Mouse (Mus musculus): ENCODE measurements around the gene Dnmt3l. TPM values are rescaled to one million over a fixed set of nuclear protein-coding genes. Genes with fewer than 3 reads are reported as not detected.
"Not testable (repeated sequence)": the region's sequence is repeated elsewhere in the genome, so short reads cannot be mapped to it uniquely, and the experiment has no call there.

The Dnmt3l gene
- total and polyA plus RNA-seq, 2 experiments from 2014 or later, result not detected

- H3K4me2 ChIP-seq (ENCODE audit: low read depth, low read length, poor library complexity, severe bottlenecking); DNase-seq (ENCODE audit: low spot score); H3K4me1 ChIP-seq (ENCODE audit: insufficient read depth, low read length); H3K9ac ChIP-seq (replicated peaks; ENCODE audit: low read length, poor library complexity, severe bottlenecking); H3K36me3 ChIP-seq (ENCODE audit: insufficient read depth, low read length); ATAC-seq (ENCODE audit: low FRiP score); H3K27me3 ChIP-seq (ENCODE audit: insufficient read depth, low read length); H3K4me3 ChIP-seq (ENCODE audit: low read depth, low read length); H3K27ac ChIP-seq (ENCODE audit: low read depth, low read length); H3K9me3 ChIP-seq (ENCODE audit: low read length): not testable (repeated sequence)
- TF ChIP-seq CTCF (IDR thresholded peaks at IDR 0.05), result peak; percentile 59
- 66% methylated on average over 6 of the region's 8 CpGs for WGBS
These were observed 16.3 kb upstream of the Dnmt3l start for GRCm38 (mm10) chr10:78025453-78025852.

GRCm38 (mm10) chr10:78028129-78028528 is 13.6 kb upstream of the Dnmt3l start:
- WGBS, result 4% methylated on average over 5 of the region's 5 CpGs
- peak; percentile 90 for DNase-seq (ENCODE audit: low spot score)
- H3K4me2 ChIP-seq (ENCODE audit: low read depth, low read length, poor library complexity, severe bottlenecking), result no peak overlapping the region
- peak; percentile 97 for TF ChIP-seq CTCF (IDR thresholded peaks at IDR 0.05)
- no peaks in the 10 kb centered on the region for H3K27me3 ChIP-seq (ENCODE audit: insufficient read depth, low read length)
- H3K36me3 ChIP-seq (ENCODE audit: insufficient read depth, low read length), result no peaks in the 10 kb centered on the region
- H3K4me3 ChIP-seq (ENCODE audit: low read depth, low read length), result no peak overlapping the region
- no peaks in the 10 kb centered on the region for H3K4me1 ChIP-seq (ENCODE audit: insufficient read depth, low read length)
- H3K9me3 ChIP-seq (ENCODE audit: low read length), result no peaks in the 10 kb centered on the region
- H3K27ac ChIP-seq (ENCODE audit: low read depth, low read length), result no peak overlapping the region
- H3K9ac ChIP-seq (replicated peaks; ENCODE audit: low read length, poor library complexity, severe bottlenecking), result no peak overlapping the region
- peak; percentile 56; the same call in 1 of the 2 replicates for ATAC-seq (ENCODE audit: low FRiP score)

- ATAC-seq (ENCODE audit: low FRiP score) (no peak), DNase-seq (ENCODE audit: low spot score) (no peak)
- 85% methylated on average over 1 of the region's 1 CpGs for WGBS
- no peaks in the 10 kb centered on the region for H3K27me3 ChIP-seq (ENCODE audit: insufficient read depth, low read length)
- H3K27ac ChIP-seq (ENCODE audit: low read depth, low read length), result no peak overlapping the region
- no peaks in the 10 kb centered on the region for H3K36me3 ChIP-seq (ENCODE audit: insufficient read depth, low read length)
- H3K9ac ChIP-seq (replicated peaks; ENCODE audit: low read length, poor library complexity, severe bottlenecking), result no peak overlapping the region
- no peak for TF ChIP-seq CTCF (IDR thresholded peaks at IDR 0.05)
- no peaks in the 10 kb centered on the region for H3K9me3 ChIP-seq (ENCODE audit: low read length)
- no peaks in the 10 kb centered on the region for H3K4me1 ChIP-seq (ENCODE audit: insufficient read depth, low read length)
- H3K4me2 ChIP-seq (ENCODE audit: low read depth, low read length, poor library complexity, severe bottlenecking), result no peak overlapping the region
- H3K4me3 ChIP-seq (ENCODE audit: low read depth, low read length), result no peak overlapping the region
These were observed 12.7 kb upstream of the Dnmt3l start for GRCm38 (mm10) chr10:78029080-78029479.

GRCm38 (mm10) chr10:78031987-78032386 is 9.8 kb upstream of the Dnmt3l start:
- no peak overlapping the region for H3K27ac ChIP-seq (ENCODE audit: low read depth, low read length)
- no peaks in the 10 kb centered on the region for H3K27me3 ChIP-seq (ENCODE audit: insufficient read depth, low read length)
- no peaks in the 10 kb centered on the region for H3K9me3 ChIP-seq (ENCODE audit: low read length)
- no peak for TF ChIP-seq CTCF (IDR thresholded peaks at IDR 0.05)
- H3K4me2 ChIP-seq (ENCODE audit: low read depth, low read length, poor library complexity, severe bottlenecking), result no peak overlapping the region
- WGBS, result 80% methylated on average over 2 of the region's 2 CpGs
- DNase-seq (ENCODE audit: low spot score), result no peak
- H3K4me3 ChIP-seq (ENCODE audit: low read depth, low read length), result no peak overlapping the region
- no peaks in the 10 kb centered on the region for H3K36me3 ChIP-seq (ENCODE audit: insufficient read depth, low read length)
- no peak for ATAC-seq (ENCODE audit: low FRiP score)
- H3K4me1 ChIP-seq (ENCODE audit: insufficient read depth, low read length), result no peaks in the 10 kb centered on the region
- no peak overlapping the region for H3K9ac ChIP-seq (replicated peaks; ENCODE audit: low read length, poor library complexity, severe bottlenecking)

GRCm38 (mm10) chr10:78037139-78037538 is 4.6 kb upstream of the Dnmt3l start:
- WGBS, result 86% methylated on average over 4 of the region's 4 CpGs

GRCm38 (mm10) chr10:78042096-78042495 is 349 bp downstream of the Dnmt3l start:
- Histone ChIP-seq H3K27ac (ENCODE audit: low read depth, low read length) (no peak overlapping the region), H3K4me3 (ENCODE audit: low read depth, low read length) (no peak overlapping the region), H3K9me3 (ENCODE audit: low read length) (no peaks in the 10 kb centered on the region), H3K36me3 (ENCODE audit: insufficient read depth, low read length) (no peaks in the 10 kb centered on the region), H3K4me1 (ENCODE audit: insufficient read depth, low read length) (no peaks in the 10 kb centered on the region), H3K27me3 (ENCODE audit: insufficient read depth, low read length) (no peaks in the 10 kb centered on the region), H3K4me2 (ENCODE audit: low read depth, low read length, poor library complexity, severe bottlenecking) (no peak overlapping the region), H3K9ac (replicated peaks; ENCODE audit: low read length, poor library complexity, severe bottlenecking) (no peak overlapping the region)
- ATAC-seq (ENCODE audit: low FRiP score), result no peak
- no peak for TF ChIP-seq CTCF (IDR thresholded peaks at IDR 0.05)
- 90% methylated on average over 7 of the region's 7 CpGs for WGBS
- no peak for DNase-seq (ENCODE audit: low spot score)

More at GRCm38 (mm10) chr10:78037139-78037538, 4.6 kb upstream of the Dnmt3l start:
- no peak overlapping the region for H3K9ac ChIP-seq (replicated peaks; ENCODE audit: low read length, poor library complexity, severe bottlenecking)
- no peak overlapping the region for H3K4me3 ChIP-seq (ENCODE audit: low read depth, low read length)
- no peaks in the 10 kb centered on the region for H3K4me1 ChIP-seq (ENCODE audit: insufficient read depth, low read length)
- no peak overlapping the region for H3K4me2 ChIP-seq (ENCODE audit: low read depth, low read length, poor library complexity, severe bottlenecking)
- no peaks in the 10 kb centered on the region for H3K9me3 ChIP-seq (ENCODE audit: low read length)
- no peak for TF ChIP-seq CTCF (IDR thresholded peaks at IDR 0.05)
- ATAC-seq (ENCODE audit: low FRiP score) (no peak), DNase-seq (ENCODE audit: low spot score) (no peak)
- H3K27ac ChIP-seq (ENCODE audit: low read depth, low read length), result no peak overlapping the region
- H3K36me3 ChIP-seq (ENCODE audit: insufficient read depth, low read length), result no peaks in the 10 kb centered on the region
- no peaks in the 10 kb centered on the region for H3K27me3 ChIP-seq (ENCODE audit: insufficient read depth, low read length)
